Mouse (Mus musculus) MEL (cell line): Measurements from ENCODE around the gene Rtp2.
"Not testable (repeated sequence)": the region's sequence is repeated elsewhere in the genome, so short reads cannot be mapped to it uniquely, and the experiment has no call there.

ENCODE experiments used
- CTCF ChIP-seq, 3 experiments: IDR thresholded peaks in 2 of 3; conservative IDR thresholded peaks in 1 of 3; 2 replicates each; pipeline ENCODE4 v1.5.1; 2011 to 2012; ENCODE audit warnings: low read length in 3 of 3, low read depth in 2 of 3, mild to moderate bottlenecking in 2 of 3, improper control_type of control experiment in 1 of 3, inconsistent platforms in 1 of 3, mixed read lengths in 1 of 3, moderate library complexity in 1 of 3; ENCODE audit not compliant: control insufficient read depth in 1 of 3, insufficient read depth in 1 of 3, poor library complexity in 1 of 3, severe bottlenecking in 1 of 3
- GATA1 ChIP-seq: IDR thresholded peaks from 2 replicates; pipeline ENCODE4 v1.6.1; 2011; ENCODE audit warnings: low read depth, low read length, improper control_type of control experiment
- JUND ChIP-seq: IDR thresholded peaks from 2 replicates; pipeline ENCODE4 v1.6.1; 2011; ENCODE audit warnings: low read depth, mild to moderate bottlenecking, improper control_type of control experiment, low read length
- POLR2A ChIP-seq, 2 experiments: IDR thresholded peaks; 2 replicates each; pipeline ENCODE4 v1.6.1; 2011 to 2012; ENCODE audit warnings: low read length in 2 of 2, mild to moderate bottlenecking in 2 of 2, control low read depth in 1 of 2, improper control_type of control experiment in 1 of 2, low read depth in 1 of 2, moderate library complexity in 1 of 2; ENCODE audit not compliant: control insufficient read depth in 1 of 2, insufficient read depth in 1 of 2, poor library complexity in 1 of 2
- ZC3H11A ChIP-seq: IDR thresholded peaks from 2 replicates; pipeline ENCODE4 v1.6.1; 2012; ENCODE audit warnings: low read depth, mild to moderate bottlenecking, inconsistent platforms, low read length, improper control_type of control experiment
- ZNF384 ChIP-seq: IDR thresholded peaks from 2 replicates; pipeline ENCODE4 v1.6.1; 2012; ENCODE audit warnings: low read depth, mild to moderate bottlenecking, inconsistent platforms, low read length, improper control_type of control experiment

GRCm38 (mm10) chr16:23908076-23909014 is 23.8 kb downstream of the Rtp2 start:
- TF ChIP-seq CTCF (IDR thresholded peaks at IDR 0.05 in 2 of 3, conservative IDR thresholded peaks at IDR 0.05 in 1 of 3; ENCODE audit: control insufficient read depth in 1 of 3, insufficient read depth in 1 of 3, low read depth in 2 of 3, low read length in 3 of 3, poor library complexity in 1 of 3, severe bottlenecking in 1 of 3); ZC3H11A; JUND; ZNF384; GATA1; POLR2A (IDR thresholded peaks at IDR 0.05; ENCODE audit: control insufficient read depth in 1 of 2, insufficient read depth in 1 of 2, low read depth in 1 of 2, low read length in 2 of 2, poor library complexity in 1 of 2): not testable (repeated sequence)
